In genomic region chr17:81064279-81064978, GRCm38 (mm10) we compare ENCODE assay signal across 8 mouse cellular contexts. TPM values are rescaled to one million over a fixed set of nuclear protein-coding genes. Genes with fewer than 3 reads are reported as not detected.
A peak's percentile ranks its signal among the peaks of the same experiment; 100 is the strongest.
DNase-seq lines count a peak whose midpoint lies in the region; ATAC-seq lines count a peak whose summit lies in the region.

No protein-coding gene starts in this region.

- DNase-seq in gastrocnemius, adult 18-20 months (ENCODE audit: low spot score), result peak; percentile 12
- DNase-seq in gastrocnemius, postnatal 4 days (ENCODE audit: low spot score in 2 of 2), result no peak
- peak; percentile 72 for DNase-seq in Muller cell, postnatal 12 days (ENCODE audit: inconsistent ontology term)
- DNase-seq in embryonic facial prominence, embryonic 11.5 days (ENCODE audit: low spot score), result peak; percentile 15
- peak; percentile 24 for DNase-seq in layer of hippocampus, adult 9-11 months
- peak; percentile 39 for DNase-seq in testis, postnatal 10 days (ENCODE audit: low spot score)

- H3K4me1 ChIP-seq in embryonic facial prominence, embryonic 11.5 days (ENCODE audit: control insufficient read depth, insufficient read depth, low read length), result no peaks in the 10 kb centered on the region
- peaks cover 15% of the 10 kb centered on the region for H3K4me1 ChIP-seq in heart, embryonic 16.5 days (ENCODE audit: control insufficient read depth, insufficient read depth, low read length)

- peak overlapping the region; percentile 96 for H3K9ac ChIP-seq in embryonic facial prominence, embryonic 11.5 days (replicated peaks; ENCODE audit: low read length)
- H3K9ac ChIP-seq in heart, embryonic 16.5 days (ENCODE audit: low read length), result peak overlapping the region; percentile 95

- H3K27me3 ChIP-seq in embryonic facial prominence, embryonic 11.5 days (ENCODE audit: control insufficient read depth, insufficient read depth, low read length), result no peaks in the 10 kb centered on the region
- no peaks in the 10 kb centered on the region for H3K27me3 ChIP-seq in heart, embryonic 16.5 days (ENCODE audit: control insufficient read depth, insufficient read depth, low read length)

- H3K36me3 ChIP-seq in embryonic facial prominence, embryonic 11.5 days (replicated peaks; ENCODE audit: control insufficient read depth, insufficient read depth, low read depth, low read length), result no peaks in the 10 kb centered on the region
- H3K36me3 ChIP-seq in heart, embryonic 16.5 days (ENCODE audit: control insufficient read depth, insufficient read depth), result peaks cover 8% of the 10 kb centered on the region

- WGBS in embryonic facial prominence, embryonic 11.5 days, result 15% methylated on average over 28 of the region's 28 CpGs
- 11% methylated on average over 28 of the region's 28 CpGs for WGBS in heart, embryonic 16.5 days

- H3K4me3 ChIP-seq in embryonic facial prominence, embryonic 11.5 days (ENCODE audit: low read depth, low read length), result peak overlapping the region; percentile 81
- peak overlapping the region; percentile 76 for H3K4me3 ChIP-seq in heart, embryonic 16.5 days (ENCODE audit: low read length)

- peak overlapping the region; percentile 71 for H3K4me2 ChIP-seq in embryonic facial prominence, embryonic 11.5 days (ENCODE audit: low read depth, low read length)
- peak overlapping the region; percentile 67 for H3K4me2 ChIP-seq in heart, embryonic 16.5 days (ENCODE audit: low read depth, low read length)

- ATAC-seq in embryonic facial prominence, embryonic 11.5 days (replicated peaks; ENCODE audit: insufficient number of reproducible peaks, low FRiP score, low TSS enrichment, low read depth), result peak; percentile 87
- ATAC-seq in heart, embryonic 16.5 days (replicated peaks; ENCODE audit: extremely low read depth, insufficient read depth, low FRiP score), result peak; percentile 85
- ATAC-seq in megakaryocyte, adult 5-6 weeks (ENCODE audit: poor library complexity, severe bottlenecking), result peak; percentile 47

- H3K27ac ChIP-seq in embryonic facial prominence, embryonic 11.5 days (replicated peaks; ENCODE audit: low read depth, low read length), result no peak overlapping the region
- H3K27ac ChIP-seq in heart, embryonic 16.5 days (ENCODE audit: low read length), result peak overlapping the region; percentile 74

- H3K9me3 ChIP-seq in embryonic facial prominence, embryonic 11.5 days (replicated peaks; ENCODE audit: control insufficient read depth, low read length), result no peaks in the 10 kb centered on the region
- no peaks in the 10 kb centered on the region for H3K9me3 ChIP-seq in heart, embryonic 16.5 days (replicated peaks; ENCODE audit: control insufficient read depth, low read length)

RNA-seq across cellular contexts. Expression of gene Thumpd2, which starts 0.5 kb away (rescaled TPM):
- 1 to 10 TPM; 2.1 to 2.6 TPM for total RNA-seq in gastrocnemius, adult 18-20 months (2021)
- 1 to 10 TPM; 5.1 to 6.7 TPM for total RNA-seq in gastrocnemius, postnatal 4 days (2021)
- polyA plus RNA-seq in embryonic facial prominence, embryonic 11.5 days (2014; fragmentation: Nextera tagmentation; extraction: Ambion mirVana), result 15.8 and 17.4 TPM in 2 replicates
- polyA plus RNA-seq in heart, embryonic 16.5 days (2015; fragmentation: Nextera tagmentation; extraction: Ambion mirVana), result 8.9 and 9.1 TPM in 2 replicates
- 2.1 and 2.7 TPM in 2 replicates for total RNA-seq in megakaryocyte, adult 5-6 weeks (2015)
- 5.8 and 6.4 TPM in 2 replicates for total RNA-seq in megakaryocyte, adult 5-6 weeks (2017)

Comparison
In these comparisons a context has a peak if more than half of its experiments do, and no peak if none do; other contexts are left out.
1. DNase-seq: peak in gastrocnemius, adult 18-20 months (single experiment), Muller cell, postnatal 12 days (single experiment), embryonic facial prominence, embryonic 11.5 days (single experiment), layer of hippocampus, adult 9-11 months (single experiment) and testis, postnatal 10 days (single experiment); none in gastrocnemius, postnatal 4 days (0 of 2).
2. Peak in every context shown above with its lines, with median percentiles within 50 percentile points of each other: ATAC-seq.